Mouse (Mus musculus) intestine, embryonic 14.5 days (tissue): ENCODE results near the gene Sema4c. TPM values are rescaled to one million over a fixed set of nuclear protein-coding genes. Genes with fewer than 3 reads are reported as not detected.
"Not testable (repeated sequence)": the region's sequence is repeated elsewhere in the genome, so short reads cannot be mapped to it uniquely, and the experiment has no call there.

Source experiments
- ATAC-seq: fragments of 200-750 bp; cut with Nextera tagmentation; replicated peaks from 2 replicates; pipeline ENCODE4 v1.8.0; 2017; ENCODE audit warnings: low read depth, moderate number of reproducible peaks, moderate TSS enrichment, moderate library complexity; ENCODE audit not compliant: low FRiP score, low TSS enrichment
- DNase-seq: peaks from one replicate; pipeline ENCODE4 v3.0.0-alpha.2; 2018; ENCODE audit warnings: low spot score
- H3K27ac ChIP-seq: fragments of 300-500 bp; sonication (generic); 2 replicates; pipeline ENCODE4 v1.5.1; 2014; ENCODE audit warnings: low read depth, mild to moderate bottlenecking, control low read depth
- H3K27me3 ChIP-seq: fragments of 300-500 bp; sonication (generic); replicated peaks from 2 replicates; pipeline ENCODE4 v1.6.1; 2014; ENCODE audit warnings: low read length, control low read depth; ENCODE audit not compliant: control insufficient read depth, insufficient read depth
- H3K36me3 ChIP-seq: fragments of 300-500 bp; sonication (generic); 2 replicates; pipeline ENCODE4 v1.6.1; 2014; ENCODE audit warnings: low read length, control low read depth; ENCODE audit not compliant: control insufficient read depth, insufficient read depth
- H3K4me1 ChIP-seq: fragments of 300-500 bp; sonication (generic); replicated peaks from 2 replicates; pipeline ENCODE4 v1.6.1; 2014; ENCODE audit warnings: low read length, control low read depth, mixed read lengths; ENCODE audit not compliant: control insufficient read depth, insufficient read depth
- H3K4me2 ChIP-seq: fragments of 300-500 bp; sonication (generic); 2 replicates; pipeline ENCODE4 v1.6.1; 2014; ENCODE audit warnings: low read length
- H3K4me3 ChIP-seq: fragments of 300-500 bp; sonication (generic); 2 replicates; pipeline ENCODE4 v1.5.1; 2014; ENCODE audit warnings: low read depth, low read length, control low read depth, mixed read lengths
- H3K9ac ChIP-seq: fragments of 300-500 bp; sonication (generic); 2 replicates; pipeline ENCODE4 v1.6.1; 2014; ENCODE audit warnings: mild to moderate bottlenecking, low read length
- H3K9me3 ChIP-seq: fragments of 300-500 bp; sonication (generic); 2 replicates; pipeline ENCODE4 v1.6.1; 2016; ENCODE audit warnings: low read length, control low read depth; ENCODE audit not compliant: control insufficient read depth
- WGBS: fragments of 180-500 bp; shearing (Covaris S2); extraction: QIAGEN DNeasy Blood & Tissue Kit; methylation state at CpG from one replicate; pipeline ENCODE4 v1.1.7; 2014; 5-methylcytosine and 5-hydroxymethylcytosine counted together
- polyA plus RNA-seq: library from polyadenylated mRNA; unstranded; fragments of >200 nt; fragmentation: Nextera tagmentation; extraction: Ambion mirVana; gene quantifications from 2 replicates; pipeline ENCODE4 v1.2.1, GENCODE M21; 2014

The Sema4c gene
- polyA plus RNA-seq, 1 experiment from 2014 or later = 2.8 TPM

DNA sequence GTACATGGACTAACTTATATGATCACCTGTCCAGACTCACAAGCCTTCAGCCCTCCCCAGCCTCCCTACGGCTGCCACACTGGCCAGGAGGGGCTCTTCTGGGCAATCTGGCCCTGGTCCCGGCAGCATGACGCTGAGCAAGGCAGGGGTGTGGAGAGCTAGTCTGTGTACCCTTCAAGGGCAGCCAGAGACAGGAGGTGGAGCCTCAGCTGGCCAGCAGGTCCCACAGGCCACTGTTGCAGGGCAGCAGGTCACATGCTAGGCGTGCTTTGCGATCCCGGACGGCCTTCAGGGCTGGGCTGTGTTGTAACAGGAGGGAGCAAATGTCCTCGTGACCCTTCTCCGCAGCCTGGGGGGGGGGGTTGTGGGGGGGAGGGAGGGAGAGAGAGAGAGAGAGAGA is 19.0 kb downstream of the Sema4c start, which contains the start of gene Gm42417:
Gene Gm42417, minus strand, starts transcription at position 244 of the 400 bp plus-strand sequence.
- H3K4me1 ChIP-seq = no peaks in the 10 kb centered on the region
- no peak for DNase-seq
- no peaks in the 10 kb centered on the region for H3K9me3 ChIP-seq
- H3K36me3 ChIP-seq = peaks cover 49% of the 10 kb centered on the region
- WGBS = 36% methylated on average over 9 of the region's 9 CpGs
- ATAC-seq = no peak
- no peak within 1 kb of the TSS for H3K27ac ChIP-seq
- H3K4me3 ChIP-seq = no peak within 1 kb of the TSS
- H3K27me3 ChIP-seq = no peaks in the 10 kb centered on the region
- H3K9ac ChIP-seq = no peak within 1 kb of the TSS
- no peak within 1 kb of the TSS for H3K4me2 ChIP-seq

- peaks cover 49% of the 10 kb centered on the region for H3K36me3 ChIP-seq
- H3K4me3 ChIP-seq = no peak overlapping the region
- no peak overlapping the region for H3K9ac ChIP-seq
- no peak overlapping the region for H3K4me2 ChIP-seq
- no peak for DNase-seq
- no peak for ATAC-seq
- H3K9me3 ChIP-seq = no peaks in the 10 kb centered on the region
- H3K4me1 ChIP-seq = no peaks in the 10 kb centered on the region
- no peak overlapping the region for H3K27ac ChIP-seq
- 81% methylated on average over 4 of the region's 4 CpGs for WGBS
- no peaks in the 10 kb centered on the region for H3K27me3 ChIP-seq
Observed at GRCm38 (mm10) chr1:36538727-36539126, 19.4 kb downstream of the Sema4c start.

DNA sequence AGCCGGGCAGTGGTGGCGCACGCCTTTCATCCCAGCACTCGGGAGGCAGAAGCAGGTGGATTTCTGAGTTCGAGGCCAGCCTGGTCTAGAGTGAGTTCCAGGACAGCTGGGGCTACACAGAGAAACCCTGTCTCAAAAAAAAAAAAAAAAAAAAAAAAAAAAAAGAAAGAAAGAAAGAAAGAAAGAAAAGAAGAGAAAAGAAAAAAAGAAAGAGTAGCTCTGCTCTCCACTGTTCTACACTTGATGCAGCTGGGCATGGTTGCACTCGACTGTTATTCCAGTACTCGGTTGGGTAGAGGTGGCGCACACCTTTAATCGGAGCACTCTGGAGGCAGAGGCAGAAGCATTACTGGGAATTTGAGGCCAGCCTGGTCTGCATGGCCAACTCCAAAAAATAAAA is 21.4 kb downstream of the Sema4c start, which contains the start of gene Ankrd23:
Gene Ankrd23, minus strand, starts transcription at position 101 of the 400 bp plus-strand sequence.
- H3K36me3 ChIP-seq = peaks cover 39% of the 10 kb centered on the region
- H3K4me3 ChIP-seq, H3K27ac ChIP-seq, H3K4me1 ChIP-seq, H3K9me3 ChIP-seq, H3K4me2 ChIP-seq, DNase-seq, H3K9ac ChIP-seq, H3K27me3 ChIP-seq, ATAC-seq: not testable (repeated sequence)
- 93% methylated on average over 9 of the region's 9 CpGs for WGBS

GRCm38 (mm10) chr1:36536397-36536728 is 21.8 kb downstream of the Sema4c start:
- H3K4me1 ChIP-seq = no peaks in the 10 kb centered on the region
- no peak for DNase-seq
- no peak overlapping the region for H3K4me3 ChIP-seq
- ATAC-seq = no peak
- H3K9me3 ChIP-seq = no peaks in the 10 kb centered on the region
- peaks cover 36% of the 10 kb centered on the region for H3K36me3 ChIP-seq
- no peak overlapping the region for H3K9ac ChIP-seq
- H3K27ac ChIP-seq = no peak overlapping the region
- 56% methylated on average over 8 of the region's 8 CpGs for WGBS
- H3K27me3 ChIP-seq = no peaks in the 10 kb centered on the region
- no peak overlapping the region for H3K4me2 ChIP-seq

DNA sequence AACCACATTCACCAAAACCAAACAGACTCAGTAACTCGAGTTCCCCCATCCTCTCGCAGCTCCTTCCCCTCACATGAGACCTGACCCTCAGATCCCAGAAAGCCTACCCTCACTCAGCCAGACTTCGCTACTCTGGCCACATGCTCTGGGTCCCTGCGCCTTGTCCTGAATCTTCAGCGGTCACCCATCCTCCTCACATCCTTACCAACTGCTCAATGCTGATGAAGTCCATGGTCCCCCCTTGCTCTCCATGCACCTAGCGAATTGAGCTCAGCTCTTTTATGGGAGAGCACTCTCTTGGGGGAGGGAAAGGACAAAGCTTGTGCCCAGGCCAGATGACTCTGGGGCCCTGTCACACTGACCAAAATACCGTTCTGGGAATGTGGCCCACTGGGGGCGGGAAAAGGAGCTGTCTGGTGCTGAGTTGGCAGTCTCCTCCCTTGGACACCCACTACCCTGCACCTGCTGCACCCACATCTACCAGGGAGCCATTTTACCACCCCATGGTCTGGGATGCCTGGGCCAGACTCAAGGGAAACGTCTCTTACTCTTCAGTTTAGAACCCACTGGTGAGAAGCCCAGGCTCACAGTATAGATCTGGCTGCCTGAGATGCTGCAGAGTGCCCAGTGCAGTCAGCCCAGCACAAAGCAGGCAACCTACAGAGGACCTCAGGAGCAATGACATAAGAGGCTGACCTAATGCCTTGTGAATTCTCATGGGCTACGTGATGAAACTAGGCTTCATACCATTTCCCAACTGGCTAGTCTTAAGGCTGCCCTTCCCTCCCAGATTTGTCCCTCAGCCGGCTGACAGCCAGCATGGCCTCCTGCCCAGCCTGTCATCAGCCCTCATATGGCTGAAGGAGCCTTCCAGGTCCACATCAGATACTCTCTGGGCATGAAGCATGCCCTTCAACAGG is 22.4 kb downstream of the Sema4c start:
- Histone ChIP-seq H3K27me3 (no peaks in the 10 kb centered on the region), H3K27ac (no peak overlapping the region), H3K4me3 (no peak overlapping the region), H3K4me1 (no peaks in the 10 kb centered on the region), H3K4me2 (no peak overlapping the region), H3K9ac (no peak overlapping the region), H3K36me3 (peaks cover 35% of the 10 kb centered on the region), H3K9me3 (no peaks in the 10 kb centered on the region)
- 80% methylated on average over 11 of the region's 11 CpGs for WGBS
- ATAC-seq (no peak), DNase-seq (no peak)

DNA sequence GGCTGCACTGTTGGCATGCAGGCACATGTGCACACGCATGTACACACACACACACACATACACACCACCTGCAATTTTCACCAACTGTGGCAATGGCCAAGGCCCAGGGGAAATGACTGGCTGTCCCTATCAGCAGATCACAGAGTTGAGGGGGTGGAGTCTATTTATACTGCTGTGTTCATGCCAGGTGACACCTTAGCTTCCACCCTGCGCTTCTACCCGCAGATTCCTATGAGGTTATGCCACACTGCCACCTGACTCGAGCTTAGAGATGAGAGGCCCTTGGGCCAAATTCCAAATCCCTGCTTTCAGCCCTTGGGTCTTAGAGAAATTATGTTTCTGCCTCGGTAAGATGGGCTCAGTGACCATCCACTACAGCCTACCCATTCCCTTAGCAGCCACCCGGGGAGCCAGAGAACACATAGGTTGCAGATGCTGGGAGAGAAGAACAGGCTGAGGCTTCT is 23.5 kb downstream of the Sema4c start:
- no peaks in the 10 kb centered on the region for H3K9me3 ChIP-seq
- no peak overlapping the region for H3K27ac ChIP-seq
- no peak overlapping the region for H3K9ac ChIP-seq
- H3K4me3 ChIP-seq = no peak overlapping the region
- no peaks in the 10 kb centered on the region for H3K27me3 ChIP-seq
- no peaks in the 10 kb centered on the region for H3K4me1 ChIP-seq
- no peak for DNase-seq
- ATAC-seq = no peak
- H3K4me2 ChIP-seq = no peak overlapping the region
- peaks cover 24% of the 10 kb centered on the region for H3K36me3 ChIP-seq
- WGBS = 76% methylated on average over 6 of the region's 6 CpGs

DNA sequence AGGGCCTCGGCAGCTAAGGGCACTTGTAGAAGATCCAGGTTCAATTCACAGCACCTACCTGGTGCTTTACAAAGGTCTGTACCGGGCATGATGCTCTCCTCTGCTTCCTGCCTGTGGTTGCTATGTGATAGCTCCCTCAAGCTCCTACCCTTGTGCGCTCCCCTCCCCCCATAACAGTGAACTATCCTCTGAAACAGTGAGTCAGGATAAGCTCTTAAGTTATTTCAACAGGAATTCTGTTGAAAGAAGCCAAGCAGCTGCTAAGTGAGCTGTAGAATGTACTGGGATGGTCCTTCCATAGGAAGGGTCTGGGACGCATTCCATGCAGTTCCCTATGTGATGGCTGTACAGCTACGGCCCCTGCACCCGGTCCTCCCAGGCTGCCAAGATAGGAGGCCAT is 24.6 kb downstream of the Sema4c start:
- ATAC-seq = no peak
- no peaks in the 10 kb centered on the region for H3K9me3 ChIP-seq
- H3K4me3 ChIP-seq = no peak overlapping the region
- H3K27me3 ChIP-seq = no peaks in the 10 kb centered on the region
- no peak overlapping the region for H3K9ac ChIP-seq
- WGBS = 72% methylated on average over 6 of the region's 6 CpGs
- no peaks in the 10 kb centered on the region for H3K4me1 ChIP-seq
- DNase-seq = no peak
- H3K36me3 ChIP-seq = peaks cover 14% of the 10 kb centered on the region
- no peak overlapping the region for H3K4me2 ChIP-seq
- no peak overlapping the region for H3K27ac ChIP-seq

- Histone ChIP-seq H3K4me2 (no peak overlapping the region), H3K9me3 (no peaks in the 10 kb centered on the region), H3K27me3 (no peaks in the 10 kb centered on the region), H3K4me3 (no peak overlapping the region), H3K27ac (no peak overlapping the region), H3K9ac (no peak overlapping the region), H3K4me1 (no peaks in the 10 kb centered on the region), H3K36me3 (peaks cover 14% of the 10 kb centered on the region; the same call in 1 of the 2 replicates)
- DNase-seq = no peak
- 90% methylated on average over 12 of the region's 12 CpGs for WGBS
- ATAC-seq = no peak
Observed at GRCm38 (mm10) chr1:36531461-36531860, 26.7 kb downstream of the Sema4c start.

DNA sequence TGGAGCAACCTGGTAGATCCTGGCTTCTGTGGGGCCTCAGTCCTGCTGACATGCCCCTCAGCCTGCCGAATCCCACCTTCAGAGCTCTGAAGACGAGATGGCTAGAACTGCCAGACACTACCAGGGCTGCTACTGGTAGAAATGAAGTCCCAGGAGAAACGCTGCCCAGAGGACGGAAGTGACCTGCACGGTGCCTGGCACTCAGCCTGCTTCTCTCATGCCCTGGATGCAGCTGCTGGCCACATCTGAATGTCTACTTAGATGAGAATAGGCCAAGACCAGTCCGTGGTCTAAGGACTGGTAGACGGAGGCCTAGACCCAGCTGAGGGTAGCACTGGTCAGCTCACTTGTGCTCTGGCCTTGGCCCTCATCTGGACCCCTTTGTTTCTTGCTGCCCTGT is 27.2 kb downstream of the Sema4c start:
- H3K9me3 ChIP-seq = no peaks in the 10 kb centered on the region
- no peak overlapping the region for H3K27ac ChIP-seq
- DNase-seq (no peak), ATAC-seq (no peak)
- WGBS = 92% methylated on average over 7 of the region's 7 CpGs
- no peak overlapping the region for H3K4me3 ChIP-seq
- peaks cover 19% of the 10 kb centered on the region for H3K36me3 ChIP-seq
- no peak overlapping the region for H3K9ac ChIP-seq
- H3K27me3 ChIP-seq = no peaks in the 10 kb centered on the region
- no peak overlapping the region for H3K4me2 ChIP-seq
- H3K4me1 ChIP-seq = no peaks in the 10 kb centered on the region
